Mouse (Mus musculus): ENCODE results near the gene Fgf13. TPM values are rescaled to one million over a fixed set of nuclear protein-coding genes. Genes with fewer than 3 reads are reported as not detected.
A peak's percentile ranks its signal among the peaks of the same experiment; 100 is the strongest.

Fgf13 gene
- polyA plus RNA-seq, 1 experiment from 2014 or later: 6.9 TPM

DNA sequence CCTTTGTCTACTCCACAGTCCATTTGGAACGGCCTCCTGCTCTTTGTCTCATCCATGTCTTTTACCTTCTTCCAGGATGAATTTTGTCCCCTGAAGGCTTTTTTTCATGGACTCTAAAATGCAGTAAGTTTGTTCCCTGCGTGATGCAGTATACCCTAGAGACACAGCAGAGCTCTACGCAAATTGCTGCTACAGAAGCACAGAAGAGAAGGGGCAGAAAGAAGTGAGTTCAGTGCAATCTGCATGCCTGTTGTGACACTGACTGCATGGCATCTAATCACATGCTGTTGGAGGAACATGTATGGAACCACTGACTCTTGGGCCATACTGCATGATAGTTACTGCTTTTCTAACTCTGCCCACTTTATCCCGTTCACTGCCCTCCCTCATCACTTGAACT lies 388.2 kb downstream of the Fgf13 start:
- no peak for ATAC-seq (ENCODE audit: borderline replicate concordance, extremely low read depth, low FRiP score, low TSS enrichment)
- no peaks in the 10 kb centered on the region for H3K36me3 ChIP-seq
- H3K27ac ChIP-seq: no peak overlapping the region
- H3K27me3 ChIP-seq: no peaks in the 10 kb centered on the region
- H3K9ac ChIP-seq: no peak overlapping the region
- no peak overlapping the region for H3K4me2 ChIP-seq
- H3K4me1 ChIP-seq: no peaks in the 10 kb centered on the region
- no peaks in the 10 kb centered on the region for H3K9me3 ChIP-seq
- H3K4me3 ChIP-seq: no peak overlapping the region
- 73% methylated on average over 4 of the region's 4 CpGs for WGBS

- Histone ChIP-seq H3K4me3 (no peak overlapping the region), H3K9ac (no peak overlapping the region), H3K27me3 (no peaks in the 10 kb centered on the region), H3K4me2 (no peak overlapping the region), H3K4me1 (no peaks in the 10 kb centered on the region), H3K9me3 (no peaks in the 10 kb centered on the region), H3K27ac (no peak overlapping the region), H3K36me3 (no peaks in the 10 kb centered on the region)
- ATAC-seq (ENCODE audit: borderline replicate concordance, extremely low read depth, low FRiP score, low TSS enrichment): no peak
- 26% methylated on average over 3 of the region's 3 CpGs for WGBS
These were observed 388.7 kb downstream of the Fgf13 start for GRCm38 (mm10) chrX:59179081-59179596.

GRCm38 (mm10) chrX:59177653-59178052 lies 390.2 kb downstream of the Fgf13 start:
- H3K36me3 ChIP-seq: no peaks in the 10 kb centered on the region
- 46% methylated on average over 3 of the region's 3 CpGs for WGBS
- no peaks in the 10 kb centered on the region for H3K9me3 ChIP-seq
- H3K4me2 ChIP-seq: no peak overlapping the region
- no peaks in the 10 kb centered on the region for H3K4me1 ChIP-seq
- H3K4me3 ChIP-seq: no peak overlapping the region
- H3K27me3 ChIP-seq: no peaks in the 10 kb centered on the region
- H3K9ac ChIP-seq: no peak overlapping the region
- H3K27ac ChIP-seq: no peak overlapping the region
- no peak for ATAC-seq (ENCODE audit: borderline replicate concordance, extremely low read depth, low FRiP score, low TSS enrichment)

DNA sequence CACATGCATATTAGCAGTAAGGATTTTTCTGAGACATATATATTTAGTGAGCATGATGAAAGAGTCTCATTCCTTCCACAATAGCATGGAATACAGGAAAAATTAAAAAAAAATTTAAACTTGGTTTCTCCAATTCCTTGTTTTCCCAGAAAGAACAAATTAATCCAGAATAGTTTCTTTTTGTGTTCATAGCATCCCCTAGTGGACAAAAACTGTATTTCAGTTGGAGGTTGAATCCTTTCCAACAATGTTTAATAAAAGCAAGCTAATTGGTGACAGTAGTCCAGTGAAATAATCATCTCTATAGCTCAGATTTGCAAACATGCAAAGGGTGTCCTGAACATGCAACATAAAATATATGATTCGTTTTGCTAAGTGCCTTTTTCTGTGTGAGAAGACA lies 395.7 kb downstream of the Fgf13 start:
- ATAC-seq (ENCODE audit: borderline replicate concordance, extremely low read depth, low FRiP score, low TSS enrichment): no peak
- 4% methylated on average over 1 of the region's 1 CpGs for WGBS
- Histone ChIP-seq H3K4me1 (no peaks in the 10 kb centered on the region), H3K4me3 (no peak overlapping the region), H3K9ac (no peak overlapping the region), H3K27ac (no peak overlapping the region), H3K36me3 (no peaks in the 10 kb centered on the region), H3K9me3 (no peaks in the 10 kb centered on the region), H3K4me2 (no peak overlapping the region), H3K27me3 (no peaks in the 10 kb centered on the region)

GRCm38 (mm10) chrX:59166763-59167162 lies 401.1 kb downstream of the Fgf13 start:
- Histone ChIP-seq H3K4me1 (no peaks in the 10 kb centered on the region), H3K27ac (no peak overlapping the region), H3K4me3 (no peak overlapping the region), H3K9ac (no peak overlapping the region), H3K4me2 (no peak overlapping the region), H3K27me3 (no peaks in the 10 kb centered on the region), H3K36me3 (no peaks in the 10 kb centered on the region), H3K9me3 (no peaks in the 10 kb centered on the region)
- no peak for ATAC-seq (ENCODE audit: borderline replicate concordance, extremely low read depth, low FRiP score, low TSS enrichment)
- WGBS: 79% methylated on average over 2 of the region's 2 CpGs

GRCm38 (mm10) chrX:59141947-59142346 lies 425.9 kb downstream of the Fgf13 start:
- Histone ChIP-seq H3K27ac (no peak overlapping the region), H3K36me3 (no peaks in the 10 kb centered on the region), H3K4me2 (no peak overlapping the region), H3K4me1 (no peaks in the 10 kb centered on the region), H3K9me3 (no peaks in the 10 kb centered on the region), H3K4me3 (no peak overlapping the region), H3K27me3 (no peaks in the 10 kb centered on the region), H3K9ac (no peak overlapping the region)
- WGBS: 58% methylated on average over 2 of the region's 2 CpGs
- no peak for ATAC-seq (ENCODE audit: borderline replicate concordance, extremely low read depth, low FRiP score, low TSS enrichment)

DNA sequence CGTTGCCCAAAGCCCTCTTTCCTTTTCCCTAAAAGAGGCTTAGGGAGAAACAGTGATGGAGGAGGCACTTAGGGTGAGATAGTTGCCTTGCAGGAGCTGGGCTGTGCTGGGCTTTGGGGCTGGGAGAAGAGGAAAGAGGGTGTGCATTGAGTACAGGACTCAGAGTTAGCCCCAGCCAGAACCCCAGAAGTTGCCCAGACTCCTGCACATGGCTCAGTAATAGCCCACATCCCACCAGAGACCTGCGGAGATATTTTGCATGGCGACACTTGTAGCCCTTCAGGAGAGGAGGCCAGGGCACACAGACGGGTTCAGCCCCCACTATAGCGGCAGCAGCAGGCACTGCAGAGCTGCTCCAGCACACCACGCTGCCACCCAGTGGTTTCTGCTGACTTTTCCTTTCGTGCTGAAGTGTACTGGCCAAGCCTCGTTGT lies 432.9 kb downstream of the Fgf13 start:
- Histone ChIP-seq H3K27ac (no peak overlapping the region), H3K36me3 (no peaks in the 10 kb centered on the region), H3K4me2 (peak overlapping the region; percentile 73), H3K27me3 (peaks cover 13% of the 10 kb centered on the region; the same call in 1 of the 2 replicates), H3K9me3 (no peaks in the 10 kb centered on the region), H3K4me1 (no peaks in the 10 kb centered on the region), H3K9ac (no peak overlapping the region), H3K4me3 (peak overlapping the region; percentile 47)
- ATAC-seq (ENCODE audit: borderline replicate concordance, extremely low read depth, low FRiP score, low TSS enrichment): peak; percentile 62; the same call in 1 of the 2 replicates
- 18% methylated on average over 8 of the region's 8 CpGs for WGBS

DNA sequence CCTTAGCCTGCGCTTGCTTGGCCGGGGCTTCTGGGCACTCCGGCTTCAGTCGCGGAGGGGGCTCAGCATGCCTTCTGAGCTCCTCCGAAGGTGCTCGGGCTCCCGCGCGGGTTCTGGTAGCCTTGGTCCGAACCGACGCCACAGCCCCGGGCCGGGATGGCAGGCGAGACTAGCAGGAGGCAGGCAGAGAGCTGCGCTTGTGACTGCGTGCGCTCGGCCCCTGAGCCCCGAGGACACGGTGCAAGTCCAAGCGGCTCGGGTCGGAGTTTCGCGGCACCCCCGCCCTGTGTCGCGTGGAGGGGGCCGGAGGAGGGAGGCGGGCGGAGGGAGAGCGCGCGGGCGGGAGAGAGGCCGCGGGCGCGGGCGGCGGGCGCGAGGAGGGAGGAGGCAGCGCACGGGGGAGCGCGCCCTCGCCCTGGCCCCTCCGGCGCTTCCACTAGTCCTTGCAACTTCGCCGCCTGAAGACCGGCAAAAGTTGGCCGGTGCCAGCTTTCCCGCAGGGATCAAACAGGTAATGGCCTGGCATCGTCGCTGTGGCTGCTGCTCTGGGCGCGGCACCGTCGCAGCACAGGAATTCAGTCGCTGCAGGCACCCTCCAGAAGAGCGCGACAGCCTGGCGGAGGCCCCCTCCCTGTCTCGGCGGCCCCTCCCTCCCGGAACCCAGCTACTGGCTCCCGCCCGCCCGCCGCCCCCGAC lies 433.6 kb downstream of the Fgf13 start:
- 12% methylated on average over 29 of the region's 75 CpGs for WGBS
- Histone ChIP-seq H3K4me2 (peak overlapping the region; percentile 73), H3K27ac (no peak overlapping the region), H3K9me3 (no peaks in the 10 kb centered on the region), H3K4me1 (no peaks in the 10 kb centered on the region), H3K4me3 (peak overlapping the region; percentile 47), H3K27me3 (peaks cover 13% of the 10 kb centered on the region; the same call in 1 of the 2 replicates), H3K9ac (peak overlapping the region; percentile 29; the same call in 1 of the 2 replicates), H3K36me3 (no peaks in the 10 kb centered on the region)
- peak; percentile 74; the same call in 1 of the 2 replicates for ATAC-seq (ENCODE audit: borderline replicate concordance, extremely low read depth, low FRiP score, low TSS enrichment)

DNA sequence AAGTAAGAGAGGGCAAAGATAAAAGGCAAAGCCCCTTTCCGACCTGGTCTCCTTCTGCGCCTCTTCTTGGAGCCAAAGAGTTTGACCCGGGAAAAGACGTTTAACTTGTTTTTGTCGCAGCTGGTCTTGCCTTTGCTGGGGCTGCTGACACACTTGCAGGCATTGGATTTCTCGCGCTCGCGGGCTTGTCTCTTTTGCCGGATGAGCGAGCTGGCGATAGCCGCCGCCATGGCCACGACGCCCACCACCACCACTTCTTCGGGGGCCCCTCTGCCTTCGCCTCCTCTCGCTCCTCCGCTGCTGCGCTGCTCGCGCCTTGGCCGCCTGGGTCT lies 434.1 kb downstream of the Fgf13 start:
- H3K27me3 ChIP-seq: peaks cover 13% of the 10 kb centered on the region; the same call in 1 of the 2 replicates
- H3K27ac ChIP-seq: no peak overlapping the region
- ATAC-seq (ENCODE audit: borderline replicate concordance, extremely low read depth, low FRiP score, low TSS enrichment): peak; percentile 35; the same call in 1 of the 2 replicates
- H3K4me2 ChIP-seq: peak overlapping the region; percentile 73
- 23% methylated on average over 22 of the region's 24 CpGs for WGBS
- no peaks in the 10 kb centered on the region for H3K9me3 ChIP-seq
- H3K4me3 ChIP-seq: peak overlapping the region; percentile 47
- peak overlapping the region; percentile 29; the same call in 1 of the 2 replicates for H3K9ac ChIP-seq
- H3K4me1 ChIP-seq: no peaks in the 10 kb centered on the region
- H3K36me3 ChIP-seq: no peaks in the 10 kb centered on the region

GRCm38 (mm10) chrX:59133416-59133815 lies 434.5 kb downstream of the Fgf13 start:
- 0 out of 2 replicates have a peak, but pooled peaks have one; percentile 55 for ATAC-seq (ENCODE audit: borderline replicate concordance, extremely low read depth, low FRiP score, low TSS enrichment)
- 29% methylated on average over 10 of the region's 10 CpGs for WGBS
- Histone ChIP-seq H3K4me1 (no peaks in the 10 kb centered on the region), H3K9me3 (no peaks in the 10 kb centered on the region), H3K4me2 (peak overlapping the region; percentile 73), H3K36me3 (no peaks in the 10 kb centered on the region), H3K27me3 (peaks cover 13% of the 10 kb centered on the region; the same call in 1 of the 2 replicates), H3K27ac (no peak overlapping the region), H3K4me3 (peak overlapping the region; percentile 47), H3K9ac (no peak overlapping the region)

- Histone ChIP-seq H3K4me2 (no peak overlapping the region), H3K36me3 (no peaks in the 10 kb centered on the region), H3K27me3 (no peaks in the 10 kb centered on the region), H3K27ac (no peak overlapping the region), H3K4me3 (no peak overlapping the region), H3K4me1 (no peaks in the 10 kb centered on the region), H3K9ac (no peak overlapping the region), H3K9me3 (no peaks in the 10 kb centered on the region)
- ATAC-seq (ENCODE audit: borderline replicate concordance, extremely low read depth, low FRiP score, low TSS enrichment): no peak
- WGBS: 61% methylated on average over 4 of the region's 4 CpGs
These were observed 441.2 kb downstream of the Fgf13 start for GRCm38 (mm10) chrX:59126637-59127036.

- no peak overlapping the region for H3K27ac ChIP-seq
- no peaks in the 10 kb centered on the region for H3K4me1 ChIP-seq
- H3K9ac ChIP-seq: no peak overlapping the region
- no peak for ATAC-seq (ENCODE audit: borderline replicate concordance, extremely low read depth, low FRiP score, low TSS enrichment)
- H3K36me3 ChIP-seq: no peaks in the 10 kb centered on the region
- H3K9me3 ChIP-seq: no peaks in the 10 kb centered on the region
- H3K4me3 ChIP-seq: no peak overlapping the region
- no peak overlapping the region for H3K4me2 ChIP-seq
- H3K27me3 ChIP-seq: no peaks in the 10 kb centered on the region
These were observed 454.7 kb downstream of the Fgf13 start for GRCm38 (mm10) chrX:59113187-59113586.
